Mouse (Mus musculus) midbrain, embryonic 10.5 days (tissue): ENCODE results near the gene Polr2f. TPM values are rescaled to one million over a fixed set of nuclear protein-coding genes. Genes with fewer than 3 reads are reported as not detected.

ENCODE experiments used
- DNase-seq: peaks from one replicate; pipeline ENCODE4 v3.0.0-alpha.2; 2017; ENCODE audit warnings: low spot score
- H3K27ac ChIP-seq: fragments of 300-500 bp; sonication (generic); replicated peaks from 2 replicates; pipeline ENCODE4 v1.5.1; 2016; ENCODE audit warnings: mild to moderate bottlenecking
- H3K27me3 ChIP-seq: fragments of 300-500 bp; sonication (generic); 2 replicates; pipeline ENCODE4 v1.6.1; 2016; ENCODE audit warnings: low read depth, mild to moderate bottlenecking; ENCODE audit not compliant: poor library complexity, severe bottlenecking
- H3K36me3 ChIP-seq: fragments of 300-500 bp; sonication (generic); 2 replicates; pipeline ENCODE4 v1.6.1; 2016; ENCODE audit warnings: mild to moderate bottlenecking, moderate library complexity
- H3K4me1 ChIP-seq: fragments of 300-500 bp; sonication (generic); 2 replicates; pipeline ENCODE4 v1.6.1; 2016
- H3K4me3 ChIP-seq: fragments of 300-500 bp; sonication (generic); 2 replicates; pipeline ENCODE4 v1.5.1; 2016; ENCODE audit warnings: mild to moderate bottlenecking, moderate library complexity
- H3K9me3 ChIP-seq: fragments of 300-500 bp; sonication (generic); replicated peaks from 2 replicates; pipeline ENCODE4 v1.6.1; 2016; ENCODE audit warnings: mild to moderate bottlenecking
- WGBS: fragments of 180-500 bp; shearing (Covaris S2); methylation state at CpG from one replicate; pipeline ENCODE4 v1.1.7; 2016; 5-methylcytosine and 5-hydroxymethylcytosine counted together
- polyA plus RNA-seq: library from polyadenylated mRNA; unstranded; fragments of >200 nt; fragmentation: Nextera tagmentation; extraction: Ambion mirVana; gene quantifications from 2 replicates; pipeline ENCODE4 v1.2.1, GENCODE M21; 2016

Gene Polr2f
- polyA plus RNA-seq, 1 experiment from 2014 or later: 395 TPM

DNA sequence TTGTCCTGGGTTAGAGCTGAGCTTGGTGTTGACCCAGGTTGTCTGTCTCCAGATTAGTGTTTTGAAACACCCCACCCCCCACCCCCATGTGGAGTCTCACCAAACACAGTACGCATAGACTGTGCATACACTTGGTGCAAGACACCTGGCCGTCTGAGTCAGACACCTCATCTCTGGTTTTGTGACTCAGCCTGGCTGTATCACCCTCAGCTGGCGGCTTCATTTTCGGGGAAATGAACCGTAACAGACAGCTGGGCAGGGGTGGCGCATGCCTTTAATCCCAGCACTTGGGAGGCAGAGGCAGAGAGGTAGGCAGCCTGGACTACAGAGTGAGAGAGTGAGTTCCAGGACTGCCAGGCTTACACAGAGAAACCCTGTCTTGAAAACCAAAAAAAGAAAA, 36.1 kb downstream of the Polr2f start:
- Histone ChIP-seq H3K36me3 (no peaks in the 10 kb centered on the region), H3K27ac (0 out of 2 replicates have a peak overlapping the region, but pooled peaks have one; percentile 52), H3K27me3 (peaks cover 5% of the 10 kb centered on the region), H3K9me3 (no peaks in the 10 kb centered on the region), H3K4me1 (peaks cover 34% of the 10 kb centered on the region), H3K4me3 (no peak overlapping the region)
- DNase-seq: no peak
- 47% methylated on average over 6 of the region's 6 CpGs for WGBS

DNA sequence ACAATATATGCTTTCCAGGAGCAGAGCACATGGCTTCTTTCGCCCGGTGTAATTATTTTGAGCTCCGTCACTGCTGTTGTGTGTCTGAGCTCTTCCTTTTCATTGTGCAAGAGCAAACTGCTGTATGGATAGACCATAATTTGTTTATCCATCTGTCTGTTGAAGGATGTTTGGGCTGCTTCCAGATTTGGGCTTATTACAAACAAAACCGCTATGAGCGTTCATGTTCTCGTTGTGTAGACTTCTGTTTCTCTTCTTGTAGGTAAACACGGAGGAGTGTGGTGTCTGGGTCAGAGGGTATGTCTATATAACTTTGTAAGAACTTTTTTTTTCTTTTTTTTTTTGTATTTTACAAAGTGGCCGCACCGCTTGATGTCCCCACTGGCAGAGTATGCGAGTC, 44.4 kb downstream of the Polr2f start:
- Histone ChIP-seq H3K27me3 (no peaks in the 10 kb centered on the region), H3K27ac (no peak overlapping the region), H3K36me3 (no peaks in the 10 kb centered on the region), H3K4me1 (0 out of 2 replicates have a peak, but pooled peaks cover 2% of the 10 kb centered on the region), H3K4me3 (no peak overlapping the region), H3K9me3 (no peaks in the 10 kb centered on the region)
- WGBS: 91% methylated on average over 10 of the region's 10 CpGs
- no peak for DNase-seq

DNA sequence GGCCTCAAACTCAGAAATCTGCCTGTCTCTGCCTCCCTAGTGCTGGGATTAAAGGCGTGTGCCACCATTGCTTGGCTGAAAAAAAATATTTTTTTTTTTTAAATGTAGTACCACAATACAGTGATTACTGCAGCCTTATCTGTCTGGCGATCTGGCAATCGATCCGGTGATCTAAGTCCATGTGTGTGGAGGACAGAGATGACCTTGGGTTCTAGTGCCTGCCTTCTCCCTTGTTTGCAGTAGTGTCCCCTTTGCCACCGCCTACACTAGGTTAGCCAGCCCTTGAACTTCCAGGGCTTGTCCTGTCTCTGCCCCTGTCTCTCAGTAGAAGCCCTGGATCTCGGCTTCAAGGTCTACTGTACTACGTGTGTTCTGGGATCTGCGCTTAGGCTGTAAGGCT, 47.0 kb downstream of the Polr2f start:
- WGBS: 90% methylated on average over 8 of the region's 8 CpGs
- H3K9me3 ChIP-seq: no peaks in the 10 kb centered on the region; the same call in 1 of the 2 replicates
- H3K36me3 ChIP-seq: no peaks in the 10 kb centered on the region

DNA sequence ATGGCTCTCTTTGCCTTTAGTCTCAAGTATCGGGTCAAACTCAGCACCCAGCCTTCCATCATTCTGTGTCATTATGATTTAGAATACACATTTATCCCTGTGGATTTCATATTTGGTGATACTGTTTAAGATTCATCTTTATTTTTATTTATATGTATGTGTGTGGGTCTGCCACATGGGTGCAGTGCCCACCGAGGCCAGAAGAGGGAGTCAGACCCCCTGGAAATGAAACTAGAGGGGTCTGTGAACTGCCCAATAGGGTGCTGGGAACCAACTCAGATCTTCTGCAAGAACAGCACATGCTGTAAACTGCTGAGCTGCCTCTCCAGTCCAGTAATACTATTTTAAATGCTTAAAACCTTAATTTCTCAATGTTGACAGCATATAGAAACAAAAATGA, 50.6 kb downstream of the Polr2f start:
- Histone ChIP-seq H3K36me3 (no peaks in the 10 kb centered on the region), H3K27me3 (peaks cover 26% of the 10 kb centered on the region), H3K27ac (no peak overlapping the region), H3K4me1 (peaks cover 47% of the 10 kb centered on the region), H3K9me3 (no peaks in the 10 kb centered on the region; the same call in 1 of the 2 replicates), H3K4me3 (no peak overlapping the region)
- DNase-seq: no peak
- WGBS: 98% methylated on average over 2 of the region's 2 CpGs

More for the DNA sequence above, 47.0 kb downstream of the Polr2f start:
- Histone ChIP-seq H3K27ac (no peak overlapping the region), H3K4me1 (peaks cover 13% of the 10 kb centered on the region), H3K27me3 (no peaks in the 10 kb centered on the region), H3K4me3 (no peak overlapping the region)
- DNase-seq: no peak

- WGBS: 82% methylated on average over 6 of the region's 6 CpGs
- H3K9me3 ChIP-seq: no peaks in the 10 kb centered on the region; the same call in 1 of the 2 replicates
- H3K36me3 ChIP-seq: no peaks in the 10 kb centered on the region
- no peak for DNase-seq
- peaks cover 29% of the 10 kb centered on the region for H3K27me3 ChIP-seq
- peak overlapping the region; percentile 92 for H3K27ac ChIP-seq
- peaks cover 52% of the 10 kb centered on the region for H3K4me1 ChIP-seq
- peak overlapping the region; percentile 39 for H3K4me3 ChIP-seq
These were observed 51.6 kb downstream of the Polr2f start for GRCm38 (mm10) chr15:79192450-79192849.

- 22% methylated on average over 27 of the region's 27 CpGs for WGBS
- peak; percentile 78 for DNase-seq
These were observed 52.4 kb downstream of the Polr2f start for GRCm38 (mm10) chr15:79192885-79193845.

DNA sequence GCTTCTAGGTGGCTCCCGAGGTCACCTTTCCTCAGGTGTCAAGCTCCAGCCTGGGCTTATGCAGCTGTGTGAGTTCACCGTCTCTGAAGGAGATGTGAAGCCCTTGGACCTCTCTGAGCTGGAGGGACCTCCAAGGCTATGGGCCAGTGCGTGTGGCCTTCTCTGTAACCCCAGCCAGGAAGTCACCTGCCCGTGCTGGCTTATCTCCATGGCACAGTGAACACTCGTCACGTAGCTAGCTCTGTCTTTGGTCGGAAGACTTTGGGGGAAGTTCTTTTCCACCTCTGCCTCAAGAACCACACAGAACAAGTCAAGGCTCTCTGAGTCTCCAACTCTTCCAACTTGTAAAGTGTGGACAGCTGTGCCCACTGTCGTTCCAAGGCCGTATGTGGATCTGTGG, 53.2 kb downstream of the Polr2f start:
- Histone ChIP-seq H3K27me3 (peaks cover 33% of the 10 kb centered on the region), H3K4me1 (peaks cover 57% of the 10 kb centered on the region)
- no peak for DNase-seq

More at GRCm38 (mm10) chr15:79192885-79193845, 52.4 kb downstream of the Polr2f start:
- Histone ChIP-seq H3K27ac (peak overlapping the region; percentile 92), H3K4me1 (peaks cover 52% of the 10 kb centered on the region), H3K27me3 (peaks cover 33% of the 10 kb centered on the region), H3K36me3 (no peaks in the 10 kb centered on the region), H3K9me3 (no peaks in the 10 kb centered on the region; the same call in 1 of the 2 replicates), H3K4me3 (peak overlapping the region; percentile 39)

DNA sequence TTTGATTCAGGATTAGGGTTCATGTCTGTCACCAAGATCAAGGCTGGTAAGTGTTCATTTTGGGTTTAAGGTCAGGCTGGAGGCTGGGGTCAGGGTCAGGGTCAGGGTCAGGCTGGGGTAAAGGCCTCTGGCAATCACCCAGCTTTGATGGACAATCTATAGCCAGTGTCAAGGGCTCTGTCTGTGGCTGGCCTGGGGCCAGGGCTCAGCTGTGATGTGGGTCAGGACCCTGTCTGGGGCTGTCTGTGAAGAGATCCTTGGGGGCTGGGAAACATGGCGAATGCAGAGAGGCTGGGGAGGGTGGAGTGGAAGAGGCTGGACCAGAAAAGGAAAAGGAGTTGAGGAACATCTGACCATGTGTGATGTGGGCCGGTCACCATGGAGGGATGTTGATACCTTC, 54.1 kb downstream of the Polr2f start:
- H3K36me3 ChIP-seq: no peaks in the 10 kb centered on the region
- H3K27me3 ChIP-seq: peaks cover 33% of the 10 kb centered on the region
- DNase-seq: no peak
- WGBS: 79% methylated on average over 2 of the region's 2 CpGs
- peaks cover 57% of the 10 kb centered on the region for H3K4me1 ChIP-seq
- peak overlapping the region; percentile 92 for H3K27ac ChIP-seq
- H3K4me3 ChIP-seq: no peak overlapping the region
- H3K9me3 ChIP-seq: no peaks in the 10 kb centered on the region; the same call in 1 of the 2 replicates

More for the DNA sequence above, 53.2 kb downstream of the Polr2f start:
- 85% methylated on average over 9 of the region's 9 CpGs for WGBS
- no peaks in the 10 kb centered on the region; the same call in 1 of the 2 replicates for H3K9me3 ChIP-seq
- H3K27ac ChIP-seq: peak overlapping the region; percentile 92
- no peak overlapping the region for H3K4me3 ChIP-seq
- no peaks in the 10 kb centered on the region for H3K36me3 ChIP-seq

DNA sequence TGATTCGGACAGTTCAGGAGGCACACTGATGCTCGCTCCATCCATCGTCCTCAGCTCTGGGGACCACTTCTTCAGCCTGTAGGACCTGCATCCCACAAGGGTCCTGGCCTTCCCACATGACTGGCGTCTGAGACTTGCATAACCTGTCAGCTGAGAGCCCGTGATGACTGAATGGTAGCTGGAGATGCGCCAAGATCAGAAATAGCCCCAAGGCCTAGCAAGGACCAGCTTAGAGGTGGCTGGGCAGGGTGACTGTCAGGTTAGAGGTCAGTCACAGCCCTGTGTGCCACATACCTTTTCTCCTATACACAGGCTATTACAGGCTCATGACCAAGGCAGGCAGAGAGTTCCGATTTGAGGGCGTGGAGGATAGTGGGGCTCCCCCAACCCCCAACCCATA, 54.7 kb downstream of the Polr2f start:
- no peaks in the 10 kb centered on the region for H3K36me3 ChIP-seq
- H3K27ac ChIP-seq: peak overlapping the region; percentile 92
- no peaks in the 10 kb centered on the region; the same call in 1 of the 2 replicates for H3K9me3 ChIP-seq
- no peak overlapping the region for H3K4me3 ChIP-seq
- 90% methylated on average over 8 of the region's 8 CpGs for WGBS
- peaks cover 33% of the 10 kb centered on the region for H3K27me3 ChIP-seq
- DNase-seq: no peak
- H3K4me1 ChIP-seq: peaks cover 57% of the 10 kb centered on the region

- no peak for DNase-seq
- H3K4me3 ChIP-seq: no peak overlapping the region
- 92% methylated on average over 12 of the region's 12 CpGs for WGBS
- H3K27ac ChIP-seq: no peak overlapping the region
- H3K36me3 ChIP-seq: no peaks in the 10 kb centered on the region
- peaks cover 56% of the 10 kb centered on the region for H3K4me1 ChIP-seq
- no peaks in the 10 kb centered on the region for H3K9me3 ChIP-seq
- H3K27me3 ChIP-seq: peaks cover 45% of the 10 kb centered on the region
These were observed 58.7 kb downstream of the Polr2f start for GRCm38 (mm10) chr15:79199390-79199976.
